Mouse (Mus musculus): Measurements from ENCODE around the gene Ppp1ca. TPM values are rescaled to one million over a fixed set of nuclear protein-coding genes. Genes with fewer than 3 reads are reported as not detected.

Gene Ppp1ca
- total RNA-seq, 2 experiments from 2014 or later = 331 to 336 TPM

GRCm38 (mm10) chr19:4175368-4175947 is 16.4 kb upstream of the Ppp1ca start, which contains the start of gene Carns1:
Gene Carns1 (minus strand): TSS chr19:4175479.
- DNase-seq (ENCODE audit: extremely low spot score in 1 of 2, low spot score in 2 of 2) = peak in 1 of 2 experiments; percentile 57

GRCm38 (mm10) chr19:4180411-4180810 is 11.5 kb upstream of the Ppp1ca start:
- DNase-seq (ENCODE audit: extremely low spot score in 1 of 2, low spot score in 2 of 2) = no peak
- intact Hi-C loops (cut with DNase I) = no loop called here

More at GRCm38 (mm10) chr19:4175368-4175947, 16.4 kb upstream of the Ppp1ca start, which contains the start of gene Carns1:
- intact Hi-C loops (cut with DNase I) = no loop called here

- DNase-seq (ENCODE audit: extremely low spot score in 1 of 2, low spot score in 2 of 2) = peak; percentile 80 to 82
- intact Hi-C loops (cut with DNase I) = no loop called here
Observed at GRCm38 (mm10) chr19:4181892-4182291, 10.0 kb upstream of the Ppp1ca start.

- no peak for DNase-seq (ENCODE audit: extremely low spot score in 1 of 2, low spot score in 2 of 2)
- intact Hi-C loops (cut with DNase I) = no loop called here
Observed at GRCm38 (mm10) chr19:4183689-4184088, 8.2 kb upstream of the Ppp1ca start.

GRCm38 (mm10) chr19:4184976-4185975 is 6.6 kb upstream of the Ppp1ca start:
- peak in 1 of 2 experiments; percentile 63 for DNase-seq (ENCODE audit: extremely low spot score in 1 of 2, low spot score in 2 of 2)
- intact Hi-C loops (cut with DNase I) = no loop called here

GRCm38 (mm10) chr19:4187303-4187702 is 4.6 kb upstream of the Ppp1ca start:
- DNase-seq (ENCODE audit: extremely low spot score in 1 of 2, low spot score in 2 of 2) = no peak
- intact Hi-C loops (cut with DNase I) = no loop called here

- intact Hi-C loops (cut with DNase I) = no loop called here
- no peak for DNase-seq (ENCODE audit: extremely low spot score in 1 of 2, low spot score in 2 of 2)
Observed at GRCm38 (mm10) chr19:4189051-4189620, 2.7 kb upstream of the Ppp1ca start.

GRCm38 (mm10) chr19:4190831-4191334 is 982 bp upstream of the Ppp1ca start, which contains the start of gene Tbc1d10c:
Gene Tbc1d10c (minus strand): TSS chr19:4191284.
- intact Hi-C loops (cut with DNase I) = no loop called here
- DNase-seq (ENCODE audit: extremely low spot score in 1 of 2, low spot score in 2 of 2) = peak in 1 of 2 experiments; percentile 48

- DNase-seq (ENCODE audit: extremely low spot score in 1 of 2, low spot score in 2 of 2) = no peak
- intact Hi-C loops (cut with DNase I) = no loop called here
Observed at GRCm38 (mm10) chr19:4192251-4192985, 553 bp downstream of the Ppp1ca start.

- intact Hi-C loops (cut with DNase I) = no loop called here
- no peak for DNase-seq (ENCODE audit: extremely low spot score in 1 of 2, low spot score in 2 of 2)
Observed at GRCm38 (mm10) chr19:4193129-4193528, 1.3 kb downstream of the Ppp1ca start.

GRCm38 (mm10) chr19:4194021-4194724 is 2.3 kb downstream of the Ppp1ca start:
- intact Hi-C loops (cut with DNase I) = no loop called here
- DNase-seq (ENCODE audit: extremely low spot score in 1 of 2, low spot score in 2 of 2) = no peak

- no peak for DNase-seq (ENCODE audit: extremely low spot score in 1 of 2, low spot score in 2 of 2)
- intact Hi-C loops (cut with DNase I) = no loop called here
Observed at GRCm38 (mm10) chr19:4194776-4195650, 3.1 kb downstream of the Ppp1ca start.

- DNase-seq (ENCODE audit: extremely low spot score in 1 of 2, low spot score in 2 of 2) = no peak
- intact Hi-C loops (cut with DNase I) = no loop called here
Observed at GRCm38 (mm10) chr19:4196048-4196447, 4.2 kb downstream of the Ppp1ca start.

GRCm38 (mm10) chr19:4196548-4196947 is 4.7 kb downstream of the Ppp1ca start:
- DNase-seq (ENCODE audit: extremely low spot score in 1 of 2, low spot score in 2 of 2) = peak in 1 of 2 experiments; percentile 74
- intact Hi-C loops (cut with DNase I) = no loop called here

GRCm38 (mm10) chr19:4197180-4197579 is 5.3 kb downstream of the Ppp1ca start:
- no peak for DNase-seq (ENCODE audit: extremely low spot score in 1 of 2, low spot score in 2 of 2)
- intact Hi-C loops (cut with DNase I) = no loop called here

- peak; percentile 95 to 98 for DNase-seq (ENCODE audit: extremely low spot score in 1 of 2, low spot score in 2 of 2)
- intact Hi-C loops (cut with DNase I) = loop anchor here (5.0 kb wide), 1 partner anchor 74 kb away; the partner anchor contains the start of gene Aip
Observed at GRCm38 (mm10) chr19:4201291-4201909, 9.5 kb downstream of the Ppp1ca start, which contains the start of gene Rad9a. Gene Rad9a (minus strand): TSS chr19:4201662.
